Mouse (Mus musculus) embryonic fibroblast, embryonic 13.5 days (primary cell): ENCODE results near the gene Lonp1. TPM values are rescaled to one million over a fixed set of nuclear protein-coding genes. Genes with fewer than 3 reads are reported as not detected.
A peak's percentile ranks its signal among the peaks of the same experiment; 100 is the strongest.

Experiments
- H3K27ac ChIP-seq: 2 replicates; pipeline ENCODE4 v1.5.1; 2012; ENCODE audit warnings: low read length, control low read depth, inconsistent platforms; ENCODE audit not compliant: insufficient read depth
- H3K4me1 ChIP-seq: 2 replicates; pipeline ENCODE4 v1.6.1; 2011; ENCODE audit warnings: low read length; ENCODE audit not compliant: control insufficient read depth, insufficient read depth
- H3K4me3 ChIP-seq: 2 replicates; pipeline ENCODE4 v1.5.1; 2011; ENCODE audit warnings: mild to moderate bottlenecking, control low read depth, low read length; ENCODE audit not compliant: insufficient read depth
- CTCF ChIP-seq: IDR thresholded peaks from 2 replicates; pipeline ENCODE4 v1.5.1; 2011; ENCODE audit warnings: mild to moderate bottlenecking, control low read depth, low read length, moderate library complexity, borderline replicate concordance; ENCODE audit not compliant: insufficient read depth
- POLR2A ChIP-seq: IDR thresholded peaks from 2 replicates; pipeline ENCODE4 v1.6.1; 2011; ENCODE audit warnings: low read depth, mild to moderate bottlenecking, control low read depth, low read length, moderate library complexity
- polyA plus RNA-seq: library from polyadenylated mRNA; stranded (reverse); fragments of >200 nt; gene quantifications from 2 replicates; pipeline ENCODE4 v1.2.4, GENCODE M21; 2011; ENCODE audit warnings: low read depth; ENCODE audit not compliant: missing spikeins, insufficient read length

Gene Lonp1
- polyA plus RNA-seq: 84.6 and 91.7 TPM in 2 replicates

DNA sequence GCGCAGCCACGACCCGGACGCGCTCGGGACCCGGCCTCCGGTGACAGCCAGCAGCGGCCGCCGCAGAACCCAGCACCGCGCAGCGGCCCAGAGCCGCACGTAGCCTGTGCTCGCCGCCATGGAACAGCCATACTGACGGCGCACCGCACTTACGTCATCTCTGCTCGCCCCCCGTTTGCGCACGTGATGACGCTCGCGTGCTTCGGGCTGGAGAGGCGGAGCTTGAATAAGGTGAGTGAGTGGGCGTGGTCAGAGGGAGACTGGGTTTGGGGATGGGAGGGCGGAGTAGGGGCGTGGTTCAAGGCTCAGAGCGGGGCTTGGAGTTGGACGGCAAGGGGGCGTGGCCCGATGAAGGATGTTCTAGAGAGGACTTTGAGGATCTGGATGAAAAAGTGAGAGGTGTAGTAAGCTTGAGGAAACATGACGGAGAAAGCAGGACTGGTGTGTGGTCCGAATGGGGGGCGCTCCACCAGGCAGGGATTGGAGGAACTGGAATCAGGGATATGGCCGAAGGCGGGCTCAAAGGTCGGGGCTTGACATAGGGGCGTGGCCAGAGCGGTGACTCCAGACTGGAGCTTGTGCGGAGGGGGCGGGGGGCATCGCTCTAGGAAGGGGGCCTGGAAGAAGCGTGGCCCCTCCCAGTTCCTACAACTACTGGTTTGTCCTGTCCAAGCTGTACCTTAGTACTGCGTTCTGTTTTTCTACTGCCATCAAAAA, at the start of gene Lonp1:
TSS of gene Lonp1 (minus strand) at position 134 of the 717 bp plus-strand sequence.
- Histone ChIP-seq H3K27ac (peak within 1 kb of the TSS; percentile 87), H3K4me3 (peak within 1 kb of the TSS; percentile 98), H3K4me1 (0 out of 2 replicates have a peak, but pooled peaks cover 8% of the 10 kb centered on the region)
- TF ChIP-seq CTCF (no peak), POLR2A (peak; percentile 88)

DNA sequence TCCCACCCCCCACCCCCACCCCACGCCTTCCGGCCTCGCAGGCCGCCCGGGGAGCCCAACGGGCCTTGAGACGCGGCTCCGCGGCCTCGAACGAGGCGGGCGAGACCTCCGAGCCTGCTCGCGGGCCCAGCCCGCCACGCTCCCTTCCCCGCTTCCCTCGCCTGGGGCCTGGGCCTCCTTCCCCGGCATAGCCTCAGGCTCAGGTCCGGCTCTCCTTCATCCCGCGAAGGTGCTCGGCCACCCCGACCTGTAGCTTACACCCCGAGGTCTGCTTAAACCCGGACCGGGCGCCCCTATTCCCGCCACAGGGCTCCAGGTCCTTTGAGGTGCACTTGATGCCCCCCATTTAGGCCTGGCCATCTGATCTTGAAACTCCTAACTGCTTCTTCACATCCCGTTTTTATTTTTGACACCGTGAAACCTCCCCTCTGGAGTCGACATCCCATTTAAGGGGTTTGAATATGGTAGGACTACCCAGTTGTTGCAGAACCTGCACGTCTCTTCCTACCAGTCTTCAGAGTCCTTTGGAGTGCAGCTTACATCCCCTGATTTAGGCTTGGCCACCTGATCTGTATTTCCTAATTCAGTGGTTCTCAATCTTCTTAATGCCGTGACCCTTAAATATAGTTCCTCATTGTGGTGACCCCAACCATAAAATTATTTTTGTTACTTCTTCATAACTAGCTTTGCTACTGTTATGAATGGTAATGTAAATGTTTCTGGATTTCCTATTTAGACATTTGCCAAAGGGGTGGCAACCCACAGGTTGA, 47.1 kb upstream of the Lonp1 start:
- peak overlapping the region; percentile 93 for H3K4me3 ChIP-seq
- H3K4me1 ChIP-seq: peaks cover 8% of the 10 kb centered on the region; the same call in 1 of the 2 replicates
- 0 out of 2 replicates have a peak overlapping the region, but pooled peaks have one; percentile 23 for H3K27ac ChIP-seq
- TF ChIP-seq CTCF (no peak), POLR2A (no peak)

DNA sequence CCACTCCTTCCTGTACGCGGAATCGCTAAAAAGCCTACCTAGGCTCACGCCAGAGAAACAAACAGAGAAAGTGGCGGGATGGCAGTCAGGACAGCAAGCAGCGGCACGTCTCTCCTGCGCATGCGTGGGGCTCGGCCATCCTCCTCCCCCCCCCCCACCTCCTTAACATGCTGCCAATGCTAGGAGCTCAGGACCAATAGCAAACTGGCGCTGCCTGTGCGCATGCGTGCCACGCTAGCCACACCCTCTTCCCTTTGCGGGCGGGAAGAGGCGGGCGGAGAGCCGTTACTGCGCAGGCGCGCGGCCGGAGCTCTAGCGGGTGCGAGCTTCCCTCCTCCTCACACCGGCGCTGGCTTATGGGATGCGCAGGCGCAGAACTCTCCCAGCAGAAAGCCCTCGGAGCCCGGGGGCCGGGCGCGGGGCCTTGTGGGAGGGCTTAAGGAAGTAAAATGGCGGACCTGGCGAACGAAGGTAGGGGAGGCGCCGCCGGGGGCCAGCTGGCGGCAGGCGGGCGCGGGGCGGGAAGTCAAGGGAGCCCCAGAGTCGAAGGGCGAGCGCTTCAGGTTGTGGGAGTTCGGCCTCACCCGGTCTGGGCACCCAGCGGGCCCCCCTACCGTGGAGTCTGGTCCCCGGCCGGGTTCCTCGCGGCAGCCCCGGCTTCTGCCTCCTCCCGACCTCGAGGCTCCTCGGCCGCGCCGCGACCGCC, 46.4 kb upstream of the Lonp1 start, which contains the start of gene Ranbp3:
TSS of gene Ranbp3 (plus strand) at position 354 of the 706 bp plus-strand sequence.
- peak within 1 kb of the TSS; percentile 93 for H3K4me3 ChIP-seq
- TF ChIP-seq POLR2A: peak; percentile 97
- TF ChIP-seq CTCF: no peak
- peak within 1 kb of the TSS; percentile 65 for H3K27ac ChIP-seq
- peaks cover 8% of the 10 kb centered on the region; the same call in 1 of the 2 replicates for H3K4me1 ChIP-seq

DNA sequence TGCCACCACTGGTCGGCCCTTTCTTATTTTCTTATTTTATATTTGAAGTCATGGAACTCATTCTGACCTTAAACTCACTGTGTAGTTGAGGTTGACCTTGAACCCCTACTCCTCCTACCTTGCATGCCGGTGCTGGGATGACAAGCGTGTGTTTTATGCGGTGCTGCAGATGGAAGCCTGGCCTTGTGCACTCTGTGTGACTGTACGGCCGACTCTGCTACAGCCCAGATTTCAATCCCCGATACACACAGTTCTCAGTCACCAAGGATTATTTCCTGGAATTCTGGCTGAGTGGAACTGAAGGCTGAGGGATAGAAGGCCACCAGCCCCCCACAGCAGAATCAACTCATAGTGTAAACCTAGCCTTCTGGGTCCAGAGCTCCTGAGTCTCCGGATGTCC, 43.1 kb upstream of the Lonp1 start:
- TF ChIP-seq POLR2A: no peak
- no peak for TF ChIP-seq CTCF
- H3K4me3 ChIP-seq: no peak overlapping the region
- H3K27ac ChIP-seq: no peak overlapping the region
- H3K4me1 ChIP-seq: 0 out of 2 replicates have a peak, but pooled peaks cover 2% of the 10 kb centered on the region

DNA sequence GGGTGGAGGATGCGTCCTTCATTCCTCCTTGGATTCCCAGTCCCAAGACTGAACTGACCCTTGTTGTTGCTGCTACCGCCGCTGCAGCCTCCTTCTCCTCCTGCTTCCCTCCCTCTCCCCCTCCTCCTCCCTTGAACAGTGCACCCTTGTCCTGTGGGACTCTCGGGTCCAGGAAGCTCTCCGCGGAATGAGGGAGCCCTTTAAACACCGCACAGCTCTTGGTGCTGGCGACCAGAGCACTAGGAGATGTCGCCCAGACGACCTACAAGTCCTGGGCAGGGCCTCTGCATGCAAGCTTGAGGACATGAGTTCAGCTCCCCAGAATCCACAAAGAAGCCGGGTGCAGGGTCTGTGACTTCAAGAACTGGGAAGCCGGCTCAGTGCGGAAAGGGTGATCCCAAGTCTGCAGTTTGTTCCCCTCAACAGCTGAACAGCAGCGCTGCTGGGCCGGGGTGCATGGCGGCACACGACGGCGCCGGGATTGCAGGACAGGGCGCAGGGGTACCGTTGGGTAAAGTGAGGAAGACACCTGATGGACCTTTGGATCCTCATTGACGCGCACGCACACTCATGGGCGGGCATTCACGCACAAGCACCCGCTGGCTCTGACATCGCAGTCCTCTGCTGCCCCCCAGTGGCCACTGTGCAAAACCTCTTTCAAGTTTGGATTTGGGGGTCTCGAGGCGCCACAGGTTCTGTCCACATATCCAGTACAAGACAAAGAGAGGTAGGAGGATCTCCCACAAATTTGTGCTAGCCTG, 41.9 kb upstream of the Lonp1 start:
- Histone ChIP-seq H3K4me1 (no peaks in the 10 kb centered on the region), H3K4me3 (peak overlapping the region; percentile 25), H3K27ac (no peak overlapping the region)
- TF ChIP-seq POLR2A (no peak), CTCF (peak; percentile 87)

DNA sequence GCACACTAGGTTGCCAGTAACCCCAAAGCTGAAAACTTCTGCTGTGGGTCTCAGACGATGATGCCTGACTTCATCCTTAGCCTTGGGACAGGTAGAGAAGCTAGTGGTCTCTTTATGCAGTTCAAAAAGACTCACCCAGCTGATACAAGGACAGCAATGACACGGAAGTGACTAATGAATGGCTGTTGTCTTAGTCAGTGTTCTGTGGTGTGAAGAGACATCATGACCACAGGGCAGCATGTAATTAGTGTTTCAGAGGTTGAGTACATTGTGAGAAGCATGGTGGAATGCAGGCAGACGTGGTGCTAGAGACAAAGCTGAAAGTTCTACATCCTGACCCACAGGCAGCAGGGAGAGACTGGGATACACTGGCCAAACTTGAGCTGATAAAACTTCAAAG, 40.9 kb upstream of the Lonp1 start:
- Histone ChIP-seq H3K27ac (no peak overlapping the region), H3K4me3 (no peak overlapping the region), H3K4me1 (no peaks in the 10 kb centered on the region)
- no peak for TF ChIP-seq CTCF

DNA sequence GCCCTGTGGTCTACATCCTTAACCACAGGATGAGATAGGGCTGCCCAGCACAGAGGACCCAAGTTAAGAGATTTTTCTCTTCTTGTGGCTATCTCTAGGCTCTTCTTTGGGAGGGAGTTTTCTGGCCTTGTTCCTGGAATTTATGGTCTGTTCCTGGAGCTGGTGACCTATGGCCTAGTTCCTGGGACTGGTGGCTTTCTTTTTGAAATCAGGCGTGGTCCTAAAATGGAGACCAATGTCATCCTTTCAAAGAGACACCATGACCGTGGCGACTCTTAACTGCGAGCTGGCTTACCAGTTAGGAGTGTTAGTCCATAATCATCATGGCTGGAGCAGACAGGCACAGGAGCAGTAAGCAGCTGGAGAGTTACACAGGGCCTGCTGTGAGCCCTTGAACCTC, 39.7 kb upstream of the Lonp1 start:
- TF ChIP-seq CTCF: no peak
- TF ChIP-seq POLR2A: no peak
- H3K4me3 ChIP-seq: no peak overlapping the region
- no peak overlapping the region for H3K27ac ChIP-seq
- no peaks in the 10 kb centered on the region for H3K4me1 ChIP-seq

DNA sequence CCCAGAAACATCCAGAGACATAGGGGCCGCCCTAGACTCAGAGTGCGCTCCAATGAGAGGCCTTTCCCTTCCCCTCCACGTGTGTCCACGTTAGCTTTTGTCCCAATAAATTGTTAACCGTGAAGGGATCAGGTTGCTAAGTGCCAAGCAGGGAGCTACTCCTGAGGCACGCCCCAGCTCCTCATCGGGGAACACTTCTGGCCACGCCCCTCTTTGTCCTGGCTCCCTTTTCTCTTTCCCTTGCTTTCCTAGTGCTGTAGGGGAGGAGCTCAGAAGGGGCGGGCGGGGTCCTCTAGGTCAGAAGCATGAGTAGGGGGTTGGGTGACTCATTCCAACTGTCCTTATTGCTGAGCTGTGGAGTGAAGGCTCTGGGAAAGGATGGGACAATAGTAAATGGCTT, 37.6 kb upstream of the Lonp1 start:
- H3K4me3 ChIP-seq: no peak overlapping the region
- TF ChIP-seq POLR2A (no peak), CTCF (no peak)
- H3K27ac ChIP-seq: no peak overlapping the region
- H3K4me1 ChIP-seq: no peaks in the 10 kb centered on the region

DNA sequence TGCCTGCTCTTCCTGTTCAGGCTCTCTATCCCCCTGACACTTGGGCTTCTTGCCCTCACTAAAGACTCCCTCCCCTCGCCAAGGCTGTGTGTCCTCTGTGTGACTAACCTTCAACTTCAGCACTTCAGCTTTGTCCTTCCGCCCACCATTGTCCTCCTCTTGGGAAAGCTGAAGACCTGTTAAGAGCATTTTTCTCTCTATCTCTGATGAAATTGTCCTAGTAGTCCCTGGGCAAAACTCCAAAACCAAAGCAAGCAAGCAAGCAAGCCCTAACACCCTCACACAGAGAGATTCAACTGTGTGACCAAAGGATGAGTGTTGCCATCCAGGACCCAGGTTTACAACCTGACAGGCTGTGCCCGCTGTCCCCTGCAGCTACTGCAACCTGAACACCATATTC, 37.0 kb upstream of the Lonp1 start:
- H3K4me1 ChIP-seq: no peaks in the 10 kb centered on the region
- H3K27ac ChIP-seq: no peak overlapping the region
- TF ChIP-seq POLR2A (no peak), CTCF (no peak)
- no peak overlapping the region for H3K4me3 ChIP-seq
